Mouse (Mus musculus): ENCODE results near the gene Phospho1.

GRCm38 (mm10) chr11:95821511-95821910 is 2.8 kb upstream of the Phospho1 start:
- no peak for TF ChIP-seq CTCF (IDR thresholded peaks at IDR 0.05; ENCODE audit: low read depth, low read length)
- no peak for TF ChIP-seq POLR2A (IDR thresholded peaks at IDR 0.05; ENCODE audit: extremely low read depth, insufficient read depth, low read length)

All from liver, adult 2 months (tissue).